Mouse (Mus musculus) bone marrow, adult 2 months (tissue): ENCODE data around the gene Ddi2.

Source experiments
- CTCF ChIP-seq: fragments of 200-500 bp; IDR thresholded peaks from 2 replicates; pipeline ENCODE4 v1.5.1; 2011; ENCODE audit warnings: low read length, control low read depth; ENCODE audit not compliant: control insufficient read depth, insufficient read depth
- POLR2A ChIP-seq: fragments of 200-500 bp; IDR thresholded peaks from 2 replicates; pipeline ENCODE4 v1.6.1; 2011; ENCODE audit warnings: low read depth, mild to moderate bottlenecking, control low read depth, low read length, borderline replicate concordance; ENCODE audit not compliant: control insufficient read depth

- TF ChIP-seq POLR2A = no peak
- TF ChIP-seq CTCF = no peak
Observed at GRCm38 (mm10) chr4:141752076-141752421, 28.8 kb upstream of the Ddi2 start.
